Mouse (Mus musculus) hindbrain, postnatal 0 days (tissue): Measurements from ENCODE around the gene Tagap. TPM values are rescaled to one million over a fixed set of nuclear protein-coding genes. Genes with fewer than 3 reads are reported as not detected.
A peak's percentile ranks its signal among the peaks of the same experiment; 100 is the strongest.
"Not testable (repeated sequence)": the region's sequence is repeated elsewhere in the genome, so short reads cannot be mapped to it uniquely, and the experiment has no call there.

ENCODE experiments used
- ATAC-seq: fragments of 200-750 bp; cut with Nextera tagmentation; 2 replicates; pipeline ENCODE4 v1.8.0; 2017; ENCODE audit warnings: mild to moderate bottlenecking, moderate TSS enrichment, moderate library complexity
- DNase-seq: peaks from one replicate; pipeline ENCODE4 v3.0.0-alpha.2; 2015; ENCODE audit warnings: low spot score
- H3K27ac ChIP-seq: fragments of 300-500 bp; sonication (generic); 2 replicates; pipeline ENCODE4 v1.5.1; 2014; ENCODE audit warnings: mild to moderate bottlenecking
- H3K27me3 ChIP-seq: fragments of 300-500 bp; sonication (generic); 2 replicates; pipeline ENCODE4 v1.6.1; 2014; ENCODE audit warnings: low read length, mixed read lengths; ENCODE audit not compliant: insufficient read depth
- H3K36me3 ChIP-seq: fragments of 300-500 bp; sonication (generic); 2 replicates; pipeline ENCODE4 v1.6.1; 2014; ENCODE audit warnings: low read length, mixed read lengths; ENCODE audit not compliant: insufficient read depth
- H3K4me1 ChIP-seq: fragments of 300-500 bp; sonication (generic); 2 replicates; pipeline ENCODE4 v1.6.1; 2014; ENCODE audit warnings: antibody characterized with exemption, low read length, mixed read lengths; ENCODE audit not compliant: insufficient read depth
- H3K4me2 ChIP-seq: fragments of 300-500 bp; sonication (generic); 2 replicates; pipeline ENCODE4 v1.6.1; 2014; ENCODE audit warnings: low read depth, mild to moderate bottlenecking, low read length, moderate library complexity, mixed read lengths
- H3K4me3 ChIP-seq: fragments of 300-500 bp; sonication (generic); 2 replicates; pipeline ENCODE4 v1.5.1; 2014; ENCODE audit warnings: low read length
- H3K9ac ChIP-seq: fragments of 300-500 bp; sonication (generic); replicated peaks from 2 replicates; pipeline ENCODE4 v1.6.1; 2014; ENCODE audit warnings: mild to moderate bottlenecking, low read length, moderate library complexity, mixed read lengths
- H3K9me3 ChIP-seq: fragments of 300-500 bp; sonication (generic); 2 replicates; pipeline ENCODE4 v1.6.1; 2016; ENCODE audit warnings: low read length, mixed read lengths
- CTCF ChIP-seq: IDR thresholded peaks from 2 replicates; pipeline ENCODE4 v1.5.1; 2016; ENCODE audit warnings: antibody characterized with exemption, control low read depth, low read depth
- WGBS: fragments of 180-500 bp; shearing (Covaris S2); extraction: QIAGEN DNeasy Blood & Tissue Kit; methylation state at CpG from one replicate; pipeline ENCODE4 v1.1.7; 2014; 5-methylcytosine and 5-hydroxymethylcytosine counted together
- polyA plus RNA-seq: library from polyadenylated mRNA; unstranded; fragments of >200 nt; fragmentation: Nextera tagmentation; extraction: Ambion mirVana; gene quantifications from 2 replicates; pipeline ENCODE4 v1.2.1, GENCODE M21; 2015
- total RNA-seq: library from RNA; depleted of rRNA; stranded (reverse); fragments of >200 nt; gene quantifications from 2 replicates; pipeline ENCODE4 v1.2.3, GENCODE M21; 2014

The Tagap gene
- total and polyA plus RNA-seq, 2 experiments from 2014 or later = 0.33 to 1.4 TPM

DNA sequence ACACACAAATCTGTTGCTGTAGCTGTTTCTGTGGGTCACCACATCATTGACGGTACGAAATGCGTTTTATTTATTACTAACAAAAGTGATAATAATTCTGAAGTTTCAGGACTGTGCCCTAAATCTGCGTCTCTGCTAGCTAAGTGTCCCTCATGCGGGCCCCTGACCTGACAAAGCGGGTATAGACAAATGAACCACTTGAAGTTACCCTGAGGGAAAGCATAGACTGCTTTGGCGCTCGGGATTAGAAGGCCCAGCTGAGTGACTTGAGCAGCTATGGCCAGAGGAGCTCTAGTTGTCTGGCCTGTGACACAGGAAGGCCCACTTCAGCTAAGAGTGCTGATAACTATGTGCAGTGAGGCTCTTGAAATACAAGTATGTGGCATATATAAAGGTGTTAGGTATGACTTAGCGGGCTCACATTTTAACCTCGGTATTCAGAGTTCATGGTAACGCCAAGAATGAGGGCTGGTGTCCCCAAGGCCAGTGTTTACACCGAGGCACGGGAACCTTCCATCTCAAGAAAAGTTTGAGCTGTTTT lies 1.5 kb upstream of the Tagap start:
- ATAC-seq = no peak
- Histone ChIP-seq H3K4me3 (no peak overlapping the region), H3K9ac (no peak overlapping the region), H3K27ac (no peak overlapping the region), H3K27me3 (no peaks in the 10 kb centered on the region), H3K36me3 (no peaks in the 10 kb centered on the region), H3K4me2 (no peak overlapping the region), H3K9me3 (no peaks in the 10 kb centered on the region), H3K4me1 (no peaks in the 10 kb centered on the region)
- DNase-seq = peak; percentile 0
- 95% methylated on average over 13 of the region's 13 CpGs for WGBS
- TF ChIP-seq CTCF = no peak

DNA sequence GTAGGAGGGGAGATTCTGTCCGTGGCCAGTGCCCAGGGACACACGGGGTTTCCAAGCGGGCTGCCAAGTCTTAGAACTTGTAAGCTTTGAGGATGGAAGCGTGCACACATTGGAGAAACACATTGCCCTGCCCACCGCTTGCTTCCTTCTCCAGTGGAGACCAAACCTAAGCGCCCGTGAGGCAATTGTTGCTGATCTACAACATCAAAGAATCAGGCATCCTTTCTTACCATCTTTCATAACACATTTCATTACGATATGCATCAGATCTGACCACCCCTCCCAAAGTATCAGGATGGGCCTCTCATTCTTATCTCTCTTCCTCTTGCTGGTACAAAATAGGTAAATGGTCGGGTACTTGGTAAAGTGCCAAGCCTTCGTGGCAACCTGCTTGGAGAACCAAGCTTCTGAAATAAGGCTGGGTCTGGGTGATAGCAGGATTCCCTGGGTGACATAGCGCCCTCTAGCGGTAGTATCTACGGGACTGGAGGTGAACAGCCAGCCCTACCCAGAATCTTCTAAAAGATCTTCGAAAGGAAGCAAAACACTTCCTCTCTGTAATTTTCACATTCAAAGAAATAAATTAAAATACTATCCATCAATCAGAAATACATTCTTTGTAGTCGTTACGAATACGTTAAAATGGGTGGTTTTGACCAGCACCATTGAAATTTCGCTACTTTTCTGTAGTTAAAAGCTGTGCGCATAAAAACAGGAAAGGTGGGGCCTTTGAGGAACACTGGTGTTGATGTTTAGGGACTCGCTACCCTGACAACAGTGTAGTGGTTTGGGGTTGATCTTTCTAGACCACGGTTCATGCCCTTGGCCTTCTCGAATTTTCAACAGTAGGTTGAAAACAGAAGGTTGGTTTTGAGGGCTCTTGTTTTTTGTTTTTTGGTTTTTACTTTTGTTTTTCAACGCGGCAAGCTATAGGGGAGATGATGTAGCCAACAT lies 2.1 kb downstream of the Tagap start:
- H3K27ac ChIP-seq = no peak overlapping the region
- ATAC-seq = no peak
- no peak overlapping the region for H3K9ac ChIP-seq
- no peaks in the 10 kb centered on the region for H3K36me3 ChIP-seq
- WGBS = 67% methylated on average over 24 of the region's 24 CpGs
- peak; percentile 74 for DNase-seq
- peak; percentile 74 for TF ChIP-seq CTCF
- H3K9me3 ChIP-seq = no peaks in the 10 kb centered on the region
- peaks cover 4% of the 10 kb centered on the region; the same call in 1 of the 2 replicates for H3K4me1 ChIP-seq
- H3K27me3 ChIP-seq = no peaks in the 10 kb centered on the region
- no peak overlapping the region for H3K4me3 ChIP-seq
- no peak overlapping the region for H3K4me2 ChIP-seq

DNA sequence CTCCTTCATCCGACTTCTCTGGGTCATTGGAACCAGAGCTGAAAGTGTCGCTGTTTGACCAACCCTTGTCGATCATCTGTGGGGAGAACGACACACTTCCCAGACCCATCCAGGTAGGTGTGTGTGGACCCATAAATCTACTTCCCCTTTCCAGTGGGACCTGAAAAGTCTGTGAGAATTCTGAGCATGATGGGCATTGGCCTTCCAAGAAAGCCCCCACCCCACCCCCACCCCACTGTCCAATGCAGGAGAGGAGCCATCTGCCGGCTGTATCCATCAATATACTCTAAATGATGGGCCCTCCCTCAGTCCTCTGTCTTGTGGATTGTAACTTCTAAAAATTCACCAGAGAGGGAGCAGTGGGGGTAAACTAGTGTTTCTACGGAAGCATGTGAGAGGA lies 2.9 kb downstream of the Tagap start:
- Histone ChIP-seq H3K27ac (no peak overlapping the region), H3K4me1 (peaks cover 4% of the 10 kb centered on the region; the same call in 1 of the 2 replicates), H3K36me3 (no peaks in the 10 kb centered on the region), H3K27me3 (no peaks in the 10 kb centered on the region), H3K4me2 (no peak overlapping the region), H3K9ac (no peak overlapping the region), H3K9me3 (no peaks in the 10 kb centered on the region), H3K4me3 (no peak overlapping the region)
- 65% methylated on average over 6 of the region's 6 CpGs for WGBS
- DNase-seq (peak; percentile 5), ATAC-seq (no peak)
- TF ChIP-seq CTCF = no peak

DNA sequence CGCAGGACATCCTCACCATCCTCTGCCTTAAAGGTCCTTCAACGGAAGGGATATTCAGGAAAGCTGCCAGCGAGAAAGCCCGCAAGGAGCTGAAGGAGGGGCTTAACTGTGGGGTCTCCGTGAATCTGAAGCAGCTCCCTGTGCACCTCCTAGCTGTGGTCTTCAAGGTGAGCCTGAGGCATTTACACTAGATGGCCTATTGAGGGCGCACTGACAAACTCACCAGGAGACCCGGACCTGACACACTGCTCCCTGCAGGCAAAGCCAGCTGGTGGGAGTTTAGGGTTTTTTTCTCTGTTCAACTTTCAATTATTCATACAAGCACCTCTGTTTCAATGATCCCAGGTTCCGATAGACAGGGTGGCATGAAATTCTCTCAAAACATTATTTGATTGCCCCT lies 3.5 kb downstream of the Tagap start:
- Histone ChIP-seq H3K9ac (no peak overlapping the region), H3K4me2 (no peak overlapping the region), H3K27ac (no peak overlapping the region), H3K4me1 (peaks cover 4% of the 10 kb centered on the region; the same call in 1 of the 2 replicates), H3K4me3 (no peak overlapping the region), H3K27me3 (no peaks in the 10 kb centered on the region), H3K36me3 (no peaks in the 10 kb centered on the region), H3K9me3 (no peaks in the 10 kb centered on the region)
- peak; percentile 52 for TF ChIP-seq CTCF
- DNase-seq (peak; percentile 22), ATAC-seq (no peak)
- WGBS = 34% methylated on average over 8 of the region's 8 CpGs

DNA sequence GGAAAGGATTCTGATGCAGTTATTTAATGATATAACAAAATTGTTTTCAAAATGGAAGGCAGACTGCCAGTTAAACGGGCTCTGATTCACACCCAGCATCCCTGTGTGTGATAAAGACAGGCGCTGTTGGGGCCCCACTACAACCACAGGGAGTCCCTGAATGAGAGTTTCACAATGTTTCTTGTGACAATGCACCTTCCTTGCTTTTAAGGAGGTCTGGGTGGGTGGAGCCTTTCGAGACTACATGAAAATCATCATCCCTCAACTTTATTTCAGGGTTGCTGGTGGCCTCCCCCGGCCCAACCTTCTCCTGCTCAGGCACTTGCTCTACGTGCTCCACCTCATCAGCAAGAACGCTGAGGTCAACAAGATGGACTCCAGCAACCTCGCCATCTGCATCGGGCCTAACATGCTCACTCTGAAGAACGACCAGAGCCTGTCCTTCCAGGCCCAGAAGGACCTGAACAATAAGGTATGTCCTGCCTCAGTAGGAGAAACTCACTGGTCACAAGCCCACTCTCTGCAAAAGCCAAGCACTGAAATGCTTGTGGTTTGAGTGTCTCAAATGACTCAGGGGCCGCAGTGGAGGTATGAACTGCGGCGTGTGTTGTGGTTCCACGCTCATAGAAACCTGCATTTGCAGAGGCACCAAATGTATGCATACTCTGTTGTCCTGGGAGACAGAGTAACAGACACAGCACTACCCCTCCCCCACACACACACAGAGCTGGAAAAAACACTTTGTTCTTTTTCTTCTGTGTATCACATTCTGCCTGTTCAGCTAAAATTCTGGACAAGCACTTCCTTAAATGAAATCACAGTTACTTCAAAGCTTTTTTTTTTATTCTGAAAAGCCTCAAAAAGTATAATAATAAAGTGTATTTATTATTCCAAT lies 5.5 kb downstream of the Tagap start:
- Histone ChIP-seq H3K27me3 (no peaks in the 10 kb centered on the region), H3K4me3 (no peak overlapping the region), H3K36me3 (no peaks in the 10 kb centered on the region), H3K4me1 (peaks cover 4% of the 10 kb centered on the region; the same call in 1 of the 2 replicates), H3K9ac (no peak overlapping the region), H3K9me3 (no peaks in the 10 kb centered on the region), H3K27ac (no peak overlapping the region), H3K4me2 (no peak overlapping the region)
- DNase-seq (peak; percentile 12), ATAC-seq (no peak)
- whole genome bisulfite sequencing = 58% methylated on average over 13 of the region's 13 CpGs
- no peak for TF ChIP-seq CTCF

DNA sequence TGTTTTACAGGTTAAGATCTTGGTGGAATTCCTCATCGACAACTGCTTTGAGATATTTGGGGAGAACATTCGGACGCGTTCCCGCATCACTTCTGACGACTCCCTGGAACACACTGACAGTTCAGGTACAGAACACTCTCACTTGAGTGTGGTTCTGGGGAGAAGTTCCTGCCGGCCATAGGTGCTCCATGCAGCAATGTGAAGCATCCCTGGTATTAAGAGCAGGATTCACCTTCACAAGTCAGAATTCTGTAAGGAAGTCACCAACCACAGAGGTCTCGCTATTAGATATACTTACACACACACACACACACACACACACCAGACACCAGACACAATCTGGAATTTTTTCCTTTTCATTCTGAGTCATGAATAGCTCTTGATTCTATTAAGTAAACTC lies 6.3 kb downstream of the Tagap start:
- not testable (repeated sequence) for H3K36me3 ChIP-seq, H3K27ac ChIP-seq, H3K9ac ChIP-seq, H3K27me3 ChIP-seq, H3K9me3 ChIP-seq, ATAC-seq, H3K4me2 ChIP-seq, DNase-seq, H3K4me1 ChIP-seq, H3K4me3 ChIP-seq
- 76% methylated on average over 3 of the region's 8 CpGs for WGBS
